Mouse (Mus musculus) adipocyte (in vitro differentiated cells): ENCODE results near the gene Tlr9.
A peak's percentile ranks its signal among the peaks of the same experiment; 100 is the strongest.

ENCODE experiments used
- DNase-seq: peaks from one replicate; pipeline ENCODE4 v3.0.0-alpha.2; 2016; ENCODE audit warnings: low spot score

The Tlr9 gene

GRCm38 (mm10) chr9:106232956-106233355 is 10.6 kb downstream of the Tlr9 start:
- no peak for DNase-seq

- no peak for DNase-seq
These were observed 11.6 kb downstream of the Tlr9 start for GRCm38 (mm10) chr9:106233953-106234352.

- DNase-seq, result no peak
These were observed 12.9 kb downstream of the Tlr9 start for GRCm38 (mm10) chr9:106235194-106235830.

GRCm38 (mm10) chr9:106236156-106236817 is 13.9 kb downstream of the Tlr9 start:
- peak; percentile 24 for DNase-seq

- peak; percentile 19 for DNase-seq
These were observed 14.4 kb downstream of the Tlr9 start for GRCm38 (mm10) chr9:106236818-106237211.

- no peak for DNase-seq
These were observed 15.0 kb downstream of the Tlr9 start for GRCm38 (mm10) chr9:106237401-106237800.

GRCm38 (mm10) chr9:106237878-106238277 is 15.5 kb downstream of the Tlr9 start:
- DNase-seq, result no peak

- DNase-seq, result no peak
These were observed 19.3 kb downstream of the Tlr9 start for GRCm38 (mm10) chr9:106241541-106242164.

- no peak for DNase-seq
These were observed 20.6 kb downstream of the Tlr9 start for GRCm38 (mm10) chr9:106242813-106243488.

GRCm38 (mm10) chr9:106249550-106249949 is 27.2 kb downstream of the Tlr9 start:
- DNase-seq, result no peak

- no peak for DNase-seq
These were observed 27.8 kb downstream of the Tlr9 start for GRCm38 (mm10) chr9:106250245-106250644.

GRCm38 (mm10) chr9:106251066-106251465 is 28.7 kb downstream of the Tlr9 start:
- DNase-seq, result no peak

GRCm38 (mm10) chr9:106254001-106254400 is 31.6 kb downstream of the Tlr9 start:
- DNase-seq, result no peak

GRCm38 (mm10) chr9:106258412-106258811 is 36.0 kb downstream of the Tlr9 start:
- DNase-seq, result no peak

GRCm38 (mm10) chr9:106258990-106259389 is 36.6 kb downstream of the Tlr9 start:
- DNase-seq, result no peak

- DNase-seq, result no peak
These were observed 38.7 kb downstream of the Tlr9 start for GRCm38 (mm10) chr9:106261058-106261457.

- no peak for DNase-seq
These were observed 39.1 kb downstream of the Tlr9 start for GRCm38 (mm10) chr9:106261491-106261890.

- no peak for DNase-seq
These were observed 39.7 kb downstream of the Tlr9 start for GRCm38 (mm10) chr9:106262075-106262474.

- peak; percentile 22 for DNase-seq
These were observed 41.1 kb downstream of the Tlr9 start for GRCm38 (mm10) chr9:106263381-106263924.

- no peak for DNase-seq
These were observed 43.1 kb downstream of the Tlr9 start for GRCm38 (mm10) chr9:106265358-106266075.

- DNase-seq, result peak; percentile 64
These were observed 44.7 kb downstream of the Tlr9 start for GRCm38 (mm10) chr9:106266936-106267657.
